Mouse (Mus musculus) common myeloid progenitor, adult 5-6 weeks (primary cell): ENCODE data around the gene Gne. TPM values are rescaled to one million over a fixed set of nuclear protein-coding genes. Genes with fewer than 3 reads are reported as not detected.

Experiments used
- total RNA-seq: library from RNA; stranded (forward); fragments of 200-1000, 187-1606 nt; gene quantifications from 2 replicates; pipeline ENCODE4 v1.2.3, GENCODE M21; 2017

The Gne gene
- total RNA-seq, 1 experiment from 2014 or later: 32.6 TPM

Other genes with a start within 250 kb of the Gne start
- gene Olfr157, start 244.0 kb downstream of the Gne start, total RNA-seq: not detected in 2 replicates
- not detected in 2 replicates for gene Olfr155, start 232.6 kb downstream of the Gne start, total RNA-seq
- 0.82 and 1.9 TPM in 2 replicates for gene Reck, start 208.6 kb downstream of the Gne start, total RNA-seq
- gene Glipr2, start 126.8 kb downstream of the Gne start, total RNA-seq: 16.3 TPM in 2 replicates
- gene Ccin, start 100.7 kb downstream of the Gne start, total RNA-seq: not detected in 2 replicates
- gene Clta, start 79.7 kb downstream of the Gne start, total RNA-seq: 316 and 331 TPM in 2 replicates
- 52.2 and 70.9 TPM in 2 replicates for gene Rnf38, start 149.6 kb upstream of the Gne start, total RNA-seq
- gene Melk, start 216.7 kb upstream of the Gne start, total RNA-seq: 23.4 and 25.3 TPM in 2 replicates